Mouse (Mus musculus) MEL (cell line): ENCODE results near the gene Erc2. TPM values are rescaled to one million over a fixed set of nuclear protein-coding genes. Genes with fewer than 3 reads are reported as not detected.

Source experiments
- DNase-seq: peaks from one replicate; pipeline ENCODE4 v3.0.0; 2011; ENCODE audit warnings: low read depth, low spot score
- H3K27ac ChIP-seq: 2 replicates; pipeline ENCODE4 v1.5.1; 2012; ENCODE audit warnings: low read depth, mild to moderate bottlenecking, control low read depth, low read length, moderate library complexity; ENCODE audit not compliant: control insufficient read depth
- H3K27me3 ChIP-seq, 2 experiments: fragments of 150-350 bp in 1 of 2; sonication (generic) in 1 of 2; 2 replicates each; pipeline ENCODE4 v1.6.1; 2012; ENCODE audit warnings: low read length in 2 of 2, mild to moderate bottlenecking in 2 of 2, improper control_type of control experiment in 1 of 2, moderate library complexity in 1 of 2; ENCODE audit not compliant: insufficient read depth in 2 of 2, control insufficient read depth in 1 of 2
- H3K36me3 ChIP-seq, 2 experiments: 2 replicates each; pipeline ENCODE4 v1.6.1; 2012 to 2014; ENCODE audit warnings: low read length in 2 of 2, improper control_type of control experiment in 1 of 2, inconsistent platforms in 1 of 2, mild to moderate bottlenecking in 1 of 2; ENCODE audit not compliant: insufficient read depth in 2 of 2, control insufficient read depth in 1 of 2
- H3K4me1 ChIP-seq, 2 experiments: fragments of 150-350 bp in 1 of 2; sonication (generic) in 1 of 2; 2 replicates each; pipeline ENCODE4 v1.6.1; 2012; ENCODE audit warnings: low read length in 2 of 2, improper control_type of control experiment in 1 of 2, mild to moderate bottlenecking in 1 of 2; ENCODE audit not compliant: insufficient read depth in 2 of 2, control insufficient read depth in 1 of 2
- H3K4me3 ChIP-seq, 2 experiments: fragments of 150-350 bp in 1 of 2; sonication (generic) in 1 of 2; 2 replicates each; pipeline ENCODE4 v1.5.1; 2012; ENCODE audit warnings: low read depth in 2 of 2, low read length in 2 of 2, mild to moderate bottlenecking in 2 of 2, moderate library complexity in 2 of 2, control low read depth in 1 of 2, improper control_type of control experiment in 1 of 2; ENCODE audit not compliant: control insufficient read depth in 1 of 2, insufficient read depth in 1 of 2
- H3K79me2 ChIP-seq: 2 replicates; pipeline ENCODE4 v1.6.1; 2012; ENCODE audit warnings: mild to moderate bottlenecking, low read length, moderate library complexity; ENCODE audit not compliant: control insufficient read depth, poor library complexity, insufficient read depth
- H3K9ac ChIP-seq: 2 replicates; pipeline ENCODE4 v1.6.1; 2012; ENCODE audit warnings: low read depth, mild to moderate bottlenecking, control low read depth, low read length, moderate library complexity; ENCODE audit not compliant: control insufficient read depth, poor library complexity, severe bottlenecking
- H3K9me3 ChIP-seq: fragments of 150-350 bp; sonication (generic); replicated peaks from 2 replicates; pipeline ENCODE4 v1.6.1; 2012; ENCODE audit warnings: mild to moderate bottlenecking, low read length, improper control_type of control experiment, moderate library complexity; ENCODE audit not compliant: insufficient read depth
- BHLHE40 ChIP-seq: IDR thresholded peaks from 2 replicates; pipeline ENCODE4 v1.6.1; 2012; ENCODE audit warnings: low read depth, mild to moderate bottlenecking, inconsistent platforms, low read length, improper control_type of control experiment, borderline replicate concordance
- CHD2 ChIP-seq: IDR thresholded peaks from 2 replicates; pipeline ENCODE4 v1.6.1; 2011; ENCODE audit warnings: low read length, improper control_type of control experiment
- E2F4 ChIP-seq: IDR thresholded peaks from 2 replicates; pipeline ENCODE4 v1.6.1; 2011; ENCODE audit warnings: low read depth, low read length, improper control_type of control experiment, borderline replicate concordance
- EP300 ChIP-seq, 2 experiments: IDR thresholded peaks; 2 replicates each; pipeline ENCODE4 v1.6.1; 2011; ENCODE audit warnings: improper control_type of control experiment in 2 of 2, low read length in 2 of 2, low read depth in 1 of 2, mild to moderate bottlenecking in 1 of 2
- GABPA ChIP-seq: IDR thresholded peaks from 2 replicates; pipeline ENCODE4 v1.6.1; 2012; ENCODE audit warnings: low read depth, mild to moderate bottlenecking, inconsistent platforms, low read length, improper control_type of control experiment, moderate library complexity
- GATA1 ChIP-seq: IDR thresholded peaks from 2 replicates; pipeline ENCODE4 v1.6.1; 2011; ENCODE audit warnings: low read depth, low read length, improper control_type of control experiment
- HCFC1 ChIP-seq: IDR thresholded peaks from 2 replicates; pipeline ENCODE4 v1.6.1; 2012; ENCODE audit warnings: low read depth, mild to moderate bottlenecking, inconsistent platforms, low read length, improper control_type of control experiment, moderate library complexity
- JUND ChIP-seq: IDR thresholded peaks from 2 replicates; pipeline ENCODE4 v1.6.1; 2011; ENCODE audit warnings: low read depth, mild to moderate bottlenecking, improper control_type of control experiment, low read length
- MAZ ChIP-seq: IDR thresholded peaks from 2 replicates; pipeline ENCODE4 v1.6.1; 2012; ENCODE audit warnings: low read depth, mild to moderate bottlenecking, inconsistent platforms, low read length, improper control_type of control experiment
- MYB ChIP-seq: IDR thresholded peaks from 2 replicates; pipeline ENCODE4 v1.6.1; 2011; ENCODE audit warnings: mild to moderate bottlenecking, low read depth, low read length, improper control_type of control experiment
- MYC ChIP-seq: IDR thresholded peaks from 2 replicates; pipeline ENCODE4 v1.6.1; 2011; ENCODE audit warnings: low read depth, mild to moderate bottlenecking, low read length, improper control_type of control experiment, moderate library complexity
- NELFE ChIP-seq: IDR thresholded peaks from 2 replicates; pipeline ENCODE4 v1.6.1; 2011; ENCODE audit warnings: low read depth, low read length, improper control_type of control experiment
- POLR2AphosphoS2 ChIP-seq: IDR thresholded peaks from 2 replicates; pipeline ENCODE4 v1.6.1; 2011; ENCODE audit warnings: low read length, improper control_type of control experiment
- POLR2AphosphoS5 ChIP-seq: IDR thresholded peaks from 2 replicates; pipeline ENCODE4 v1.6.1; 2012; ENCODE audit warnings: low read depth, borderline replicate concordance, mild to moderate bottlenecking, inconsistent platforms, low read length, moderate library complexity, mixed read lengths
- RAD21 ChIP-seq: IDR thresholded peaks from 2 replicates; pipeline ENCODE4 v1.6.1; 2011; ENCODE audit warnings: mild to moderate bottlenecking, low read depth, low read length, improper control_type of control experiment
- RCOR1 ChIP-seq: IDR thresholded peaks from 2 replicates; pipeline ENCODE4 v1.6.1; 2012; ENCODE audit warnings: low read depth, mild to moderate bottlenecking, inconsistent platforms, low read length, improper control_type of control experiment
- SIN3A ChIP-seq: IDR thresholded peaks from 2 replicates; pipeline ENCODE4 v1.6.1; 2012; ENCODE audit warnings: low read length, improper control_type of control experiment, inconsistent platforms
- TAL1 ChIP-seq: IDR thresholded peaks from 2 replicates; pipeline ENCODE4 v1.6.1; 2012; ENCODE audit warnings: mild to moderate bottlenecking, inconsistent platforms, low read length, moderate library complexity, mixed read lengths
- ZC3H11A ChIP-seq: IDR thresholded peaks from 2 replicates; pipeline ENCODE4 v1.6.1; 2012; ENCODE audit warnings: low read depth, mild to moderate bottlenecking, inconsistent platforms, low read length, improper control_type of control experiment
- ZKSCAN1 ChIP-seq: IDR thresholded peaks from 2 replicates; pipeline ENCODE4 v1.6.1; 2012; ENCODE audit warnings: low read depth, mild to moderate bottlenecking, inconsistent platforms, low read length, improper control_type of control experiment, moderate library complexity
- ZNF384 ChIP-seq: IDR thresholded peaks from 2 replicates; pipeline ENCODE4 v1.6.1; 2012; ENCODE audit warnings: low read depth, mild to moderate bottlenecking, inconsistent platforms, low read length, improper control_type of control experiment
- polyA plus RNA-seq, 2 experiments: library from polyadenylated mRNA; stranded (reverse) in 1 of 2; unstranded in 1 of 2; fragments of >175 nt in 1 of 2; fragments of >200 nt in 1 of 2; gene quantifications; 2 replicates each; pipeline versions ENCODE4 v1.2.1 to v1.2.4; 2012; ENCODE audit warnings: low replicate concordance in 2 of 2, low read depth in 1 of 2; ENCODE audit not compliant: insufficient read length in 2 of 2, insufficient read depth in 1 of 2, missing spikeins in 1 of 2
- total RNA-seq: library from RNA; depleted of rRNA; stranded (reverse); fragments of 300-350 nt; gene quantifications from 2 replicates; pipeline ENCODE4 v1.2.3, GENCODE M21; 2012

The Erc2 gene
- total and polyA plus RNA-seq, 3 experiments, result not detected

DNA sequence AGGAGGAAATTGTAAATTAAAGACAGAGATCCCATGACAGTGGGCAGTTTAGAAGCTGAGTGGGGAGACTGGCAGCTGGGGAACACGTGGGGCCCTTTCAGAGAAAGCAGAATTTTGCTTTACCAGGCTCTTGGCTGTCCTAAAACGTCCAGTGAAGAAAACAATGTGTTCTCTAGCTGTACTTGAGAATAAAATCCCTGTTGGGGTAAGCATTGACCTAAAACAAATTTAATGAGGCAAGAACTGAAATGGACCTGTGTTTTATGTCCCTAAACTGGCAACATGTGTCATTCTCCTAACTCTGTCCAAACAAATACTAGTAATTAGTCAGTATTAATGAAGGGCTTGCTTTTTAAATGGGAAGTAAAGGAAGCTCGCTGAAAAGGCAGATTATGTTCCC lies 617.9 kb downstream of the Erc2 start:
- Histone ChIP-seq H3K9ac (no peak overlapping the region), H3K27me3 (no peaks in the 10 kb centered on the region), H3K27ac (no peak overlapping the region), H3K9me3 (no peaks in the 10 kb centered on the region), H3K79me2 (no peaks in the 10 kb centered on the region), H3K4me3 (no peak overlapping the region), H3K4me1 (no peaks in the 10 kb centered on the region), H3K36me3 (no peaks in the 10 kb centered on the region)
- DNase-seq, result no peak
- TF ChIP-seq MAZ (no peak), GABPA (no peak), CHD2 (no peak), MYB (no peak), HCFC1 (no peak), POLR2AphosphoS2 (no peak), BHLHE40 (no peak), RCOR1 (no peak), ZKSCAN1 (no peak), RAD21 (no peak), GATA1 (no peak), ZC3H11A (no peak), MYC (no peak), TAL1 (no peak), E2F4 (no peak), ZNF384 (no peak)

- no peaks in the 10 kb centered on the region for H3K79me2 ChIP-seq
- H3K4me1 ChIP-seq, result no peaks in the 10 kb centered on the region
- H3K4me3 ChIP-seq, result no peak overlapping the region
- H3K36me3 ChIP-seq, result no peaks in the 10 kb centered on the region
- DNase-seq, result no peak
- no peak overlapping the region for H3K9ac ChIP-seq
- no peaks in the 10 kb centered on the region for H3K9me3 ChIP-seq
- no peaks in the 10 kb centered on the region for H3K27me3 ChIP-seq
- H3K27ac ChIP-seq, result no peak overlapping the region
- TF ChIP-seq POLR2AphosphoS5 (no peak), NELFE (no peak), SIN3A (no peak), GABPA (no peak), MYC (no peak), MYB (no peak), EP300 (IDR thresholded peaks at IDR 0.05; ENCODE audit: low read depth in 1 of 2, low read length in 2 of 2) (no peak), JUND (no peak)
Observed at GRCm38 (mm10) chr14:28242743-28243142, 620.5 kb downstream of the Erc2 start.
